Mouse (Mus musculus) MEL (cell line): ENCODE data around the gene Serpina1f. TPM values are rescaled to one million over a fixed set of nuclear protein-coding genes. Genes with fewer than 3 reads are reported as not detected.

ENCODE experiments used
- DNase-seq: peaks from one replicate; pipeline ENCODE4 v3.0.0; 2011; ENCODE audit warnings: low read depth, low spot score
- H3K27ac ChIP-seq: 2 replicates; pipeline ENCODE4 v1.5.1; 2012; ENCODE audit warnings: low read depth, mild to moderate bottlenecking, control low read depth, low read length, moderate library complexity; ENCODE audit not compliant: control insufficient read depth
- H3K27me3 ChIP-seq, 2 experiments: fragments of 150-350 bp in 1 of 2; sonication (generic) in 1 of 2; 2 replicates each; pipeline ENCODE4 v1.6.1; 2012; ENCODE audit warnings: low read length in 2 of 2, mild to moderate bottlenecking in 2 of 2, improper control_type of control experiment in 1 of 2, moderate library complexity in 1 of 2; ENCODE audit not compliant: insufficient read depth in 2 of 2, control insufficient read depth in 1 of 2
- H3K36me3 ChIP-seq, 2 experiments: 2 replicates each; pipeline ENCODE4 v1.6.1; 2012 to 2014; ENCODE audit warnings: low read length in 2 of 2, improper control_type of control experiment in 1 of 2, inconsistent platforms in 1 of 2, mild to moderate bottlenecking in 1 of 2; ENCODE audit not compliant: insufficient read depth in 2 of 2, control insufficient read depth in 1 of 2
- H3K4me1 ChIP-seq, 2 experiments: fragments of 150-350 bp in 1 of 2; sonication (generic) in 1 of 2; 2 replicates each; pipeline ENCODE4 v1.6.1; 2012; ENCODE audit warnings: low read length in 2 of 2, improper control_type of control experiment in 1 of 2, mild to moderate bottlenecking in 1 of 2; ENCODE audit not compliant: insufficient read depth in 2 of 2, control insufficient read depth in 1 of 2
- H3K4me3 ChIP-seq, 2 experiments: fragments of 150-350 bp in 1 of 2; sonication (generic) in 1 of 2; 2 replicates each; pipeline ENCODE4 v1.5.1; 2012; ENCODE audit warnings: low read depth in 2 of 2, low read length in 2 of 2, mild to moderate bottlenecking in 2 of 2, moderate library complexity in 2 of 2, control low read depth in 1 of 2, improper control_type of control experiment in 1 of 2; ENCODE audit not compliant: control insufficient read depth in 1 of 2, insufficient read depth in 1 of 2
- H3K79me2 ChIP-seq: 2 replicates; pipeline ENCODE4 v1.6.1; 2012; ENCODE audit warnings: mild to moderate bottlenecking, low read length, moderate library complexity; ENCODE audit not compliant: control insufficient read depth, poor library complexity, insufficient read depth
- H3K9ac ChIP-seq: 2 replicates; pipeline ENCODE4 v1.6.1; 2012; ENCODE audit warnings: low read depth, mild to moderate bottlenecking, control low read depth, low read length, moderate library complexity; ENCODE audit not compliant: control insufficient read depth, poor library complexity, severe bottlenecking
- H3K9me3 ChIP-seq: fragments of 150-350 bp; sonication (generic); replicated peaks from 2 replicates; pipeline ENCODE4 v1.6.1; 2012; ENCODE audit warnings: mild to moderate bottlenecking, low read length, improper control_type of control experiment, moderate library complexity; ENCODE audit not compliant: insufficient read depth
- BHLHE40 ChIP-seq: IDR thresholded peaks from 2 replicates; pipeline ENCODE4 v1.6.1; 2012; ENCODE audit warnings: low read depth, mild to moderate bottlenecking, inconsistent platforms, low read length, improper control_type of control experiment, borderline replicate concordance
- CTCF ChIP-seq, 3 experiments: IDR thresholded peaks in 2 of 3; conservative IDR thresholded peaks in 1 of 3; 2 replicates each; pipeline ENCODE4 v1.5.1; 2011 to 2012; ENCODE audit warnings: low read length in 3 of 3, low read depth in 2 of 3, mild to moderate bottlenecking in 2 of 3, improper control_type of control experiment in 1 of 3, inconsistent platforms in 1 of 3, mixed read lengths in 1 of 3, moderate library complexity in 1 of 3; ENCODE audit not compliant: control insufficient read depth in 1 of 3, insufficient read depth in 1 of 3, poor library complexity in 1 of 3, severe bottlenecking in 1 of 3
- ELF1 ChIP-seq: IDR thresholded peaks from 2 replicates; pipeline ENCODE4 v1.6.1; 2014; ENCODE audit warnings: low read depth, mild to moderate bottlenecking, inconsistent platforms, low read length, improper control_type of control experiment, moderate library complexity
- EP300 ChIP-seq, 2 experiments: IDR thresholded peaks; 2 replicates each; pipeline ENCODE4 v1.6.1; 2011; ENCODE audit warnings: improper control_type of control experiment in 2 of 2, low read length in 2 of 2, low read depth in 1 of 2, mild to moderate bottlenecking in 1 of 2
- GABPA ChIP-seq: IDR thresholded peaks from 2 replicates; pipeline ENCODE4 v1.6.1; 2012; ENCODE audit warnings: low read depth, mild to moderate bottlenecking, inconsistent platforms, low read length, improper control_type of control experiment, moderate library complexity
- GATA1 ChIP-seq: IDR thresholded peaks from 2 replicates; pipeline ENCODE4 v1.6.1; 2011; ENCODE audit warnings: low read depth, low read length, improper control_type of control experiment
- KAT2A ChIP-seq: conservative IDR thresholded peaks from 2 replicates; pipeline ENCODE4 v1.6.1; 2012; ENCODE audit warnings: low read depth, low read length, improper control_type of control experiment, inconsistent platforms
- MAFK ChIP-seq: IDR thresholded peaks from 2 replicates; pipeline ENCODE4 v1.6.1; 2011; ENCODE audit warnings: low read depth, mild to moderate bottlenecking, low read length, improper control_type of control experiment, borderline replicate concordance
- MAZ ChIP-seq: IDR thresholded peaks from 2 replicates; pipeline ENCODE4 v1.6.1; 2012; ENCODE audit warnings: low read depth, mild to moderate bottlenecking, inconsistent platforms, low read length, improper control_type of control experiment
- MYB ChIP-seq: IDR thresholded peaks from 2 replicates; pipeline ENCODE4 v1.6.1; 2011; ENCODE audit warnings: mild to moderate bottlenecking, low read depth, low read length, improper control_type of control experiment
- NELFE ChIP-seq: IDR thresholded peaks from 2 replicates; pipeline ENCODE4 v1.6.1; 2011; ENCODE audit warnings: low read depth, low read length, improper control_type of control experiment
- POLR2AphosphoS5 ChIP-seq: IDR thresholded peaks from 2 replicates; pipeline ENCODE4 v1.6.1; 2012; ENCODE audit warnings: low read depth, borderline replicate concordance, mild to moderate bottlenecking, inconsistent platforms, low read length, moderate library complexity, mixed read lengths
- RAD21 ChIP-seq: IDR thresholded peaks from 2 replicates; pipeline ENCODE4 v1.6.1; 2011; ENCODE audit warnings: mild to moderate bottlenecking, low read depth, low read length, improper control_type of control experiment
- RCOR1 ChIP-seq: IDR thresholded peaks from 2 replicates; pipeline ENCODE4 v1.6.1; 2012; ENCODE audit warnings: low read depth, mild to moderate bottlenecking, inconsistent platforms, low read length, improper control_type of control experiment
- SMC3 ChIP-seq: IDR thresholded peaks from 2 replicates; pipeline ENCODE4 v1.6.1; 2011; ENCODE audit warnings: low read depth, low read length, improper control_type of control experiment
- TBP ChIP-seq: IDR thresholded peaks from 2 replicates; pipeline ENCODE4 v1.8.0; 2011; ENCODE audit warnings: low read depth, low read length, improper control_type of control experiment
- UBTF ChIP-seq: IDR thresholded peaks from 2 replicates; pipeline ENCODE4 v1.6.1; 2012; ENCODE audit warnings: low read depth, mild to moderate bottlenecking, inconsistent platforms, low read length, improper control_type of control experiment, moderate library complexity, borderline replicate concordance; ENCODE audit not compliant: insufficient read depth
- ZKSCAN1 ChIP-seq: IDR thresholded peaks from 2 replicates; pipeline ENCODE4 v1.6.1; 2012; ENCODE audit warnings: low read depth, mild to moderate bottlenecking, inconsistent platforms, low read length, improper control_type of control experiment, moderate library complexity
- polyA plus RNA-seq, 2 experiments: library from polyadenylated mRNA; stranded (reverse) in 1 of 2; unstranded in 1 of 2; fragments of >175 nt in 1 of 2; fragments of >200 nt in 1 of 2; gene quantifications; 2 replicates each; pipeline versions ENCODE4 v1.2.1 to v1.2.4; 2012; ENCODE audit warnings: low replicate concordance in 2 of 2, low read depth in 1 of 2; ENCODE audit not compliant: insufficient read length in 2 of 2, insufficient read depth in 1 of 2, missing spikeins in 1 of 2
- total RNA-seq: library from RNA; depleted of rRNA; stranded (reverse); fragments of 300-350 nt; gene quantifications from 2 replicates; pipeline ENCODE4 v1.2.3, GENCODE M21; 2012

The Serpina1f gene
- total and polyA plus RNA-seq, 3 experiments = not detected

GRCm38 (mm10) chr12:103683775-103684174 lies 11.6 kb downstream of the Serpina1f start:
- Histone ChIP-seq H3K9me3 (no peaks in the 10 kb centered on the region), H3K9ac (no peak overlapping the region), H3K4me1 (no peaks in the 10 kb centered on the region), H3K27ac (no peak overlapping the region), H3K4me3 (no peak overlapping the region), H3K27me3 (no peaks in the 10 kb centered on the region), H3K79me2 (no peaks in the 10 kb centered on the region), H3K36me3 (no peaks in the 10 kb centered on the region)
- DNase-seq = no peak
- TF ChIP-seq KAT2A (no peak), GABPA (no peak), GATA1 (no peak), POLR2AphosphoS5 (no peak), UBTF (no peak), ZKSCAN1 (no peak), TBP (no peak), BHLHE40 (no peak), EP300 (IDR thresholded peaks at IDR 0.05; ENCODE audit: low read depth in 1 of 2, low read length in 2 of 2) (no peak), NELFE (no peak), MAFK (no peak), MAZ (no peak), ELF1 (no peak), RCOR1 (no peak), MYB (no peak), SMC3 (no peak)

GRCm38 (mm10) chr12:103681739-103682138 lies 13.6 kb downstream of the Serpina1f start:
- DNase-seq = no peak
- no peaks in the 10 kb centered on the region for H3K36me3 ChIP-seq
- H3K79me2 ChIP-seq = no peaks in the 10 kb centered on the region
- H3K27ac ChIP-seq = no peak overlapping the region
- no peak for TF ChIP-seq NELFE
- TF ChIP-seq RAD21 = no peak
- TF ChIP-seq ZKSCAN1 = no peak
- TF ChIP-seq CTCF (IDR thresholded peaks at IDR 0.05 in 2 of 3, conservative IDR thresholded peaks at IDR 0.05 in 1 of 3; ENCODE audit: control insufficient read depth in 1 of 3, insufficient read depth in 1 of 3, low read depth in 2 of 3, low read length in 3 of 3, poor library complexity in 1 of 3, severe bottlenecking in 1 of 3) = no peak
- H3K9ac ChIP-seq = no peak overlapping the region
- no peak overlapping the region for H3K4me3 ChIP-seq
- H3K27me3 ChIP-seq = no peaks in the 10 kb centered on the region
- no peaks in the 10 kb centered on the region for H3K4me1 ChIP-seq
- H3K9me3 ChIP-seq = no peaks in the 10 kb centered on the region
